Mouse (Mus musculus): ENCODE measurements at regions not wholly inside any gene's neighbourhood (a gene's known extent, or its start where the extent isn't known, plus 50 kb on each side); places are given as distances from the start of the nearest gene placed in this dataset.

DNA sequence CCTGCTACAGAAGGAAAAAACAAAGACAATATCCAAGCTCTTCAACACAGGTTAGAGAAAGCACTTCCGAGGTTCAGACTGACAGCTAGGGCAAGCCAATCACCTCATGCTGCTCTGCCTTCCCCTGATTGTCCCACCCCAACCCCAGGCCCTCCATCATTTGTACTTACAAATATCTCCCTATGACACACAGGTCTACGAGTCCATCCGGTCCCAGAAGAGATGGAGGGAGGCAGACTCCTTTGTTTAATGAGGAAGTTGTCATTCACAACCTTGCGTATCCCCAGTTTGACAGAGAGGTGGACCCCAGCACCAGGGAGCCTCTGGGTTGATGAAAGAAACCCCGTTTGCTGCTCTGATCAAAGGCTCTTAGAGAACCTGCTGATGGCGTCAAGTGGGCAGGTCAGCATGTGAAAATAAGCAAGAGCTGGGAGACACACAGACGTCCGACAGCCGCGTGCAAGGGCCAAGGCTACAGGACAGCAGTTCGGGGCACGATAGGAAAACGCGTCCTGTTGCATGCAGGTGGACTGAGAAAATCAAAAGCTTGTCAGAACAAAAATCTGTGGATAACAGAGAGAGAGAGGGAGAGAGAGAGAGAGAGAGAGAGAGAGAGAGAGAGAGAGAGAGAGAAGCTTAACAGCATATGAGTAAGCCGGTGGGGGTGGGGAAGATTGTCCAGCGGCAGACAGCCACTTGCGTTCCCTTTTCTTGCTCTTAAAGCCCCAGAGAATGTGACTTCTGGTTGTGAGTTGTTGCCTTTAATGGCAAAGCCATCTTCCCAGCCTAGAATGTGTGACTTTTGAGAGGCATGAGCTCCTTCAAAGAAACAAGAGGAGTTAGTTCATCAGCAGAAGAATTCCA, 137.1 kb upstream of the Pkdcc start:
- no peak for TF ChIP-seq RAD21 (IDR thresholded peaks at IDR 0.05; ENCODE audit: low read depth, low read length)
- no peak for TF ChIP-seq E2F4 (IDR thresholded peaks at IDR 0.05; ENCODE audit: insufficient replicate concordance, low read depth, low read length)
- TF ChIP-seq CTCF (conservative IDR thresholded peaks at IDR 0.05 in 1 of 2, IDR thresholded peaks at IDR 0.05 in 1 of 2; ENCODE audit: low read depth in 2 of 2, low read length in 2 of 2) = no peak
- TF ChIP-seq TCF12 (IDR thresholded peaks at IDR 0.05; ENCODE audit: low read depth, low read length) = no peak
- no peak for TF ChIP-seq CHD1 (IDR thresholded peaks at IDR 0.05; ENCODE audit: low read depth, low read length)
- TF ChIP-seq JUND (conservative IDR thresholded peaks at IDR 0.05; ENCODE audit: low read depth, low read length) = no peak
- no peak for TF ChIP-seq MXI1 (IDR thresholded peaks at IDR 0.05; ENCODE audit: low read depth, low read length)
- no peak for TF ChIP-seq POLR2A (IDR thresholded peaks at IDR 0.05; ENCODE audit: low read depth, low read length)
- no peak for TF ChIP-seq CHD2 (IDR thresholded peaks at IDR 0.05; ENCODE audit: low read length)
- TF ChIP-seq USF1 (IDR thresholded peaks at IDR 0.05; ENCODE audit: low read depth, low read length) = no peak
- TF ChIP-seq POLR2AphosphoS2 (IDR thresholded peaks at IDR 0.05; ENCODE audit: low read depth, low read length) = no peak
- TF ChIP-seq NRF1 (IDR thresholded peaks at IDR 0.05; ENCODE audit: low read depth, low read length) = no peak

Measured in CH12.LX (cell line).